Mouse (Mus musculus) cerebellum, adult (tissue): ENCODE measurements around the gene Rpl23a.
"Not testable (repeated sequence)": the region's sequence is repeated elsewhere in the genome, so short reads cannot be mapped to it uniquely, and the experiment has no call there.

Source experiments
- ATAC-seq: cut with Nextera tagmentation; 2 replicates; pipeline ENCODE4 v1.9.2; 2017; ENCODE audit warnings: mild to moderate bottlenecking, moderate library complexity, mixed read lengths; ENCODE audit not compliant: insufficient number of reproducible peaks, low FRiP score, low TSS enrichment

Gene Rpl23a

DNA sequence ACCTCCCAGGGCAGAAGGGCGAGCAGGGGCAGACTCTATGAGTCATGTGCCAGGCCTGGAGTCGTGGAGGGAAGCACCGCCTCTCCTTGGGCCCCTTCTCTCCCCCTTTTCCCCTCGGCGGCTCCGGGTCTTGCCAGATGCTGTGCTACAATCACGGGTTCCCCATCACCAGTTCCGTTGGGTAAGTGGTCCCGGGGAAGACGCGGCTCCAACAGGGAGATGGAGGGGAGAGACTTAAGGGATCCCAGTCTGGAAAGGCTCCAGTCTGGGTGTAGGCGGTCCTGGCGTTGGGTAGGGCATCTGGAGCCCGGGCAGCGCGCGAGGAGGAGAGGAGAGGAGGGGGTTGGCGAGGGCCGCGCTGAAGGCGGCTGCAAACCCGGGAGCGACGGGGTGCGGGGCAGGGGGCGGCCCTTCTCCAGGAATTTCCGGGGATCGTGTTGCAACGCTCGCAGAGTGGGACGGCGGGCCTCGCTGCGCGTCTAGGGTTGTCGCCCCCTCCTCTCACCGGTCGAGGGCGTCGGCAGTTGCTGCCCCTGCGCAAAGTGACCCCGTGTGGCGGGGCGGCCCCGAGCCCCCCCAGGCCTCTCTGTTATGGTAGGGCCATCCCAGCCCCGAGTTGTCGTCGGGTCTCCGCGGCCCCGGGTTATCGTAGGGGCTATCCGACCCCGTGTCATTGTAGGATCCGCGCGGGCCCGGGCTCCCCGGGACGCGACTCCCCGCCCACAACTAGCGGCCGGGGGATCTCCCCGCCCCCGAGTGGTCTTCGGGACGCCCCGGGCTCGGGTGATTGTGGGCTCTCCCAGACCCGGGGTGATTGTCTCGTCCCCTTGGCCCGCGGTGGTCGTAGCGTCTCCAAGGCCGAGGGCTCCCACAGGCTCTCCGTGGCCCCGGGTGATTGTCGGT is 5.2 kb upstream of the Rpl23a start, which contains the start of gene Rab34:
TSS of gene Rab34 (plus strand) at position 100 of the 903 bp plus-strand sequence.
- ATAC-seq, result no peak

- not testable (repeated sequence) for ATAC-seq
Observed at GRCm38 (mm10) chr11:78184702-78185101, 1.3 kb upstream of the Rpl23a start.

DNA sequence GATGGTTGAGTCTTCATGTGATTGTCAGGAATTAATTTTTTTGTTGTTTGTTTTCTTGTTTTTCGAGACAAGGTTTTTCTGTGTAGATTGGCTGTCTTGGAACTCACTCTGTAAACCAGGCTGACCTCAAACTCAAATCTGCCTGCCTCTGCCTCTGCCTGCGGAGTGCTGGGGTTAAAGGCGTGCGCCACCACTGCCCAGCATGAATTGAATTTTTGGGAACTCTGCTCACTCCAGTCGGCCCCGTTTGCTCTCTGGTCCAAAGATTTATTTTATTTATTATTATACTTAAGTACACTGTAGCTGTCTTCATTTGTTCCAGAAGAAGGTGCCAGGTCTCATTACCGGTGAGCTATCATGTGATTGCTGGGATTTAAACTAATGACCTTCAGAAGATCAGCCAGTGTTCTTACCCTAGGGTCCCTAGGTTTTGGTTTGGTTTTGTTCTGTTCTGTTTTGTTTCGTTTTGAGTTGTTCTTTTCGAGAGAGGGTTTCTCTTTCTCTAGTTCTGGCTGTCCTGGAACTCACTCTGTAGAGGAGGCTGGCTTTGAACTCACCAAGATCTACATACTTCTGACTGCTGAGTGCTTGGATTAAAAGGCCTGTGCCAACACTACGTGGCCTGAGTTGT is 615 bp upstream of the Rpl23a start:
- no peak for ATAC-seq

GRCm38 (mm10) chr11:78182450-78182849 is 934 bp downstream of the Rpl23a start:
- ATAC-seq, result no peak

GRCm38 (mm10) chr11:78181830-78182357 is 1.5 kb downstream of the Rpl23a start:
- no peak for ATAC-seq

- ATAC-seq, result no peak
Observed at GRCm38 (mm10) chr11:78180081-78180761, 3.2 kb downstream of the Rpl23a start.

GRCm38 (mm10) chr11:78179438-78179999 is 3.9 kb downstream of the Rpl23a start:
- no peak for ATAC-seq

DNA sequence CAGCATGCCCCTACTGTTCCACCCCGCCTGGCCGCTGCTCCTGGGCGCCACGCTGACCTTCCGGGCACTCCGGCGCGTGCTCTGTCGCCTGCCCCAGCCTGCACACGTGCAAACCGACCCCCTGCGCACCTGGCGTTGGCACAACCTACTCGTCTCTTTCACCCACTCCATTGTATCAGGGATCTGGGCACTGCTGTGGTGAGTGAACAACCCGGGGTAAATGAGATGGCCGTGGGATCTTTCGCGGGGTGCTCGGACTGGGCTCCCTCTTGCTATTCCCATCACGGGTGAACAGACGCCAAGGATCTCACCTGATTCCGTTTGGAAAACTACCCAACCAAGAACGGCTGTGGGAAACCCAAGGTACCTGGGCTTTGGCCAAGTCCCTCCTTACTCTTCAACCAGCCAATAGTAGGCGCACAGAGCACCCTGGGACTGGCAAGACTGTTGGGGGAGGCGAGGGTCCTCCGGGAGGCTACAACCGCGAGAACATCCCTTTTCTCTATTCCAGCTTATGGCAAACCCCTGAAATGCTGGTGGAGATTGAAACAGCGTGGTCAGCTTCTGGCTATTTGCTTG is 4.4 kb downstream of the Rpl23a start:
- no peak for ATAC-seq

DNA sequence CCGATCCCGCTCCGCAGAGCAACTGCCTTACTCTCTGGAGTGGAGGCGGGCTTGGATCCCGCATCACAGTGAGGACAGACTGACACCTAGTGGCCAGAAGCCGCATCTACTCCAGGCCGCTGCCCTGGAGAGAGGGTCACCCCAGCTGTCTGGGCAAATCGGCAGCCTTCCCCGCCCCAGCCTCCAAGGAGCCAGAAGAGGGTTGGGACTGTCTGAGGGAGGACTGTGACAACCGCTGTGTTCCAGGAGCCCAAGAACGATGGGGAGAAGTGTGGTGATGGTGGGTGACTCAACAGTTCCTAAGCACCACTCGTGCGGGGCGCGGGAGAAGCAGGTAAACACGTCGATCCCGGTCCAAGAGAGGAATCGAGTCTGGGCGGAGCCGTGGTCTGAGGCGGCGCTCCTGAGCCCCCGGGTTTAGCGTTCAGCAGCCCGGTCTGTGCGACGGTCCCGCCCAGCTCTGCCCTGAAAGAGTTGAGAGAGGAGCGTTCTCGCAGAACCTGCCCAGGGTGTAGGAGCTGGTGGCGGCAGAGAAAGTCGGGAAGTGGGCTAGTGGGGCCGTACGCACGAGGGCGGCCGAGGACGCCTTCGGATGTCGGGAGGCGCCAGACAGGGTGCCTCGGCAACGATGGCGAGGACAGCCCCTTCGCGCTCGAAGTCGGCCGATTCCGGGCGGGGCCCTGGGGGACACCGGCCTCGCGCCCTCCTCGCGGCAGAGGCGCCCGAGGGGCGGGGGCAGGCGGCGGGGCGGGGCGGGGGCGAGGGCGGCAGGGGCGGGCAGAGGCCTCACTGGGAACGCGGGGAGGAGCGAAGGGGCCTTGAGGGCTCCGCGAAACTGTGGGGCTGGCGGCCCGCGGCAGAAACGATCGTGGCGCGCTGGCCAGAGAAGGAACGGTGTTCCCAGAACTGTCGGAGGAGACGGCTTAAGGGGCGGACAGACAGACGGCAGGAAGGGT is 5.2 kb downstream of the Rpl23a start:
- ATAC-seq, result peak; percentile 75

DNA sequence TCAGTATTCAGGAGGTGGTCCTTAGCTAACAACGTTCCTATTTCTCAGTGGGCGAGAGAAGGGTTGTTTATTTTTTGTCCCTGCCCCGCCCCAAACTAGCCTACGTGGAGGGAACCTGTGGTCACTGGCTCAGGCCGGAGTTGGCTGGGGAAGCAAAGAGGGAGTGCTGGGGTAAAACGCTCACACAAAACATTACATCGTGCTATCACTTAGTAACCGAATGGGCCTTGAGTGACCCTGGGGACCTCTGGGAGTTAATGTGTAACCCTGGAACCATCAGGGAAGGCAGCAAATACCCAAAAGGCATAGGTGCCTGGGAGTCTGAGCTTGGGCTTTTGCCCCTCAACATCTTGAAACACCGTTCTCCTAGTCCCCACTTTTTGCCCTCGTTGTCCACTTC is 5.9 kb downstream of the Rpl23a start:
- ATAC-seq, result peak; percentile 3; the same call in 1 of the 2 replicates

DNA sequence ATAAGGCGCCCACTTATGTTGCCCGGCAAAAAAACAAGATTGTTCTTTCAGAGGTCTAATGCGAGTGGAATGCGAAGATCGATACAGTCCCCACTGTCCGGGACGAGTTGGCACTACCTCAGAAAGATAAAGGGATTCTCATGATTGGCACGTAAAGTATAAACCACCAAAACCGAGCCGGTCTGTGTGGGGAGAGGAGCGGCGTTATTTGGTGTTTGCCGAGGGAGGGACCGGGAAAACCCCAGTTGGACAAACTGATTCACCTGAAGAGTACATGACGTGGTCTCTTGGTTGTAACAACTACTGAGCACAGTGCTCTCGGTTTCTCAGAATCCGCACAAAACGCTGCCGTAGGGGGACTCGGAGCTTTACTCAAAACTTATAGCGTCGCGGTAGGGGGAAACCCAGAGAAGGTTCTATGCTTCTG is 6.5 kb downstream of the Rpl23a start:
- ATAC-seq, result no peak

- peak; percentile 41; the same call in 1 of the 2 replicates for ATAC-seq
Observed at GRCm38 (mm10) chr11:78176402-78176862, 7.0 kb downstream of the Rpl23a start, which contains the start of the genes Nek8 and Tlcd1. Gene Nek8 (minus strand): TSS chr11:78176675. Gene Tlcd1 (plus strand): TSS chr11:78176711.

GRCm38 (mm10) chr11:78175771-78176401 is 7.5 kb downstream of the Rpl23a start:
- ATAC-seq, result no peak

DNA sequence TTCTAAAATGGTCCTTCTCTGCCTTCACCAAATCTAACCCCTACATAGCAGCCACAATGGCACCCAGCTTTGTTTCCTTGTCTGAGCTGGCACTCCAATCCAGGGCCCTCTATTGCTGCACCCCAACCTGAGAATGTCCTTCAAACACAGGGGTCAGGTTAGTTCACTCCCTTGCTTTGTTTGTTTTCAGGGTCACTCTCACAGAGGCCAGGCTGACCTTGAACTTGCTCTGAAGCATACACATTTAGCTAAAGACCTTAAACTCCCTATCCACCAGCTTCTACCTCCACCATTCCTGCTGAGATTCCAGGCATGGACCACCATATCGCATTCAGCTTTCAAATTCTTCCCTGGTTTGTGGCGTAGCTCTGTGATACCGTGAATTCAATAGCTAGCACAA is 8.9 kb downstream of the Rpl23a start:
- no peak for ATAC-seq

GRCm38 (mm10) chr11:78172748-78173383 is 10.5 kb downstream of the Rpl23a start:
- no peak for ATAC-seq

- ATAC-seq, result no peak
Observed at GRCm38 (mm10) chr11:78172034-78172747, 11.2 kb downstream of the Rpl23a start.

DNA sequence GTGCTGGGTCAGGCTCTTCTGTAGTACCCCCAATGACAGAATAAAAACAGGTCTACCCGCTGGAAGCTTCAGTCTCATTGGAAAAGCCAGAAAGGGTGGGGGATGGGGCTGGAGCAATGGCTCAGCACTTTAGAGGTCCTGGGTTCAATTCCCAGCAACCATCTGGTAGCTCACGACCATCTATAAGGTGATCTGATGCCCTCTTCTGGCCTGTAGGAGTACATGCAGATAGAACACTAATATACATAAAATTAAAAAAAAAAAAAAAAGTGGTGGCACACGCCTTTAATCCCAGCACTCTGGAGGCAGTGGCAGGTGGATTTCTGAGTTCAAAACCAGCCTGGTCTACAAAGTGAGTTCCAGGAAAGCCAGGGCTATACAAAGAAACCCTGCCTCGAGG is 12.1 kb downstream of the Rpl23a start:
- no peak for ATAC-seq
